Mouse (Mus musculus) adrenal gland, adult 18-20 months (tissue): ENCODE data around the gene Kcnmb1. TPM values are rescaled to one million over a fixed set of nuclear protein-coding genes. Genes with fewer than 3 reads are reported as not detected.

Experiments used
- DNase-seq, 2 experiments: peaks; one replicate each; pipeline ENCODE4 v3.0.0; 2021 to 2022; ENCODE audit warnings: low spot score in 2 of 2
- total RNA-seq, 2 experiments: library from RNA; stranded (reverse); gene quantifications; 1 replicate in 1 of 2; 2 replicates in 1 of 2; pipeline ENCODE4 v1.2.3; 2021

The Kcnmb1 gene
- total RNA-seq, 2 experiments from 2014 or later, result 0.10 to 0.17 TPM

DNA sequence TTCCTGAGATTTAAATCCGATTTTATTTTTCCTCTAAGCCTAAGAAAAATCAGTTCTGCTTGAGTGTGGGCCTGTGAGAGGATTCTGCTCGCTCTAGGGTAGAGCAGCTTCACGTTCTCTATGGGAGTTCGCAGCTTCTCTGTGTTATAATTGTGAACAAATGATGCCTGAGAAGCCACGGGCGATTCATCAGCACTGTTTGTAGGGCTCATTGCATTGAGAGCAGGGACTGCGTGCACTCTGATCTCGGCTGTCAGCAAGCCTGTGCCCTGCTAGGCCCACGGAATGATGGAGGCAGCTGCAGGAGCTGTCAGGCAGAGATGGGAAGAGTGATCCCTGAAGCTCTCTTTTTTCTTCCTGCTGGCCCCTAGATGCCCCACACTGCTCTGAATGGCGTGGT is 35.4 kb downstream of the Kcnmb1 start:
- DNase-seq, result no peak

DNA sequence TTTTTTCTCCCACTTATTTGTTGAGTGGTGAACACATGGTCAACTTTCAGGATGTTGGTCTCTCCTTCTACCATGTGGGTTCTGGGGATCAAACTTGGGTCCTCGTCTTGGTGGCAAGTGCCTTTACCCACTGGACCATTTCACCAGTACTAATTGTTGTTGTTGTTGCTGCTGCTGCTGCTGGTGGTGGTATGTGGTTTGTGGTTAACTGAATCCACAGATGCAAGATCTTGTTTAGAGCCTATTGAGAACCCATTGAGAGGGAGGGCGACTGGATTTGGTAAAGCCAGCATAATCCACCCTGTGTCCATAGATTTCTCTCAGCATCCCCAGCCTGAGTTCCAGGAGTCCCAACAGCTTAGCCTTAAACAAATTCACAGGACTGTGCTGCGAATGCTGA is 37.6 kb downstream of the Kcnmb1 start:
- DNase-seq, result no peak

DNA sequence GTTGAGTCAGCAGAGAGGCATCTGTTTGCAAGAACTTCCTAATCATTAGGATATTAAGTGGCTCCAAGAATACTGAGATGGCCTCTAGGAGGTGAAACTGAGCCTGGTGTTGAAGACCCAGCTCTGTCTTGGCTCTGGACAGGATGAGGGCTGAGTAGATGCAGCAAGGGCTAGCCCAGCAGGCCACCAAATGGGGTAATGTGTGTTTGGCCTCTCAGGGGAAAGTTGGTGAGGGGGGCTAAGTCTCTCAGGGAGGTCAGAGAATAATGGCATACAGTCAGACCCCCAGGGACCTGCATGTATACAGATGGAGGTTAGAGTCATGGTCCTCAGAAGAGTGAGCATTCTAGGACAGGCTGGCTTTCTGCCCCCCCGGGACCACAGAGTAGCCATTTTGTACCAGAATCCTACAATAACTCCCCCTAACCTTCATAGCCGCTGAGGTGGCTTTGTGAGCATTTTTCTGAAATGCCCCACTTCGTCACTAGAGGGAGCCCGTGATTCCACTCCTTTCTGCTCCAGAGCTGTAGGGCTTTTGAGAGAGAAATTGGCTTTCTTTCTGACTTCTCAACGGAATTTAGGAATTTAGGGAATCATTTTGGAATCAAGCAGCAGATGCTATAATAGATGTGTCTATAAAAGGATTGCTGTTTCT is 39.3 kb downstream of the Kcnmb1 start:
- peak; percentile 50 to 58 for DNase-seq

DNA sequence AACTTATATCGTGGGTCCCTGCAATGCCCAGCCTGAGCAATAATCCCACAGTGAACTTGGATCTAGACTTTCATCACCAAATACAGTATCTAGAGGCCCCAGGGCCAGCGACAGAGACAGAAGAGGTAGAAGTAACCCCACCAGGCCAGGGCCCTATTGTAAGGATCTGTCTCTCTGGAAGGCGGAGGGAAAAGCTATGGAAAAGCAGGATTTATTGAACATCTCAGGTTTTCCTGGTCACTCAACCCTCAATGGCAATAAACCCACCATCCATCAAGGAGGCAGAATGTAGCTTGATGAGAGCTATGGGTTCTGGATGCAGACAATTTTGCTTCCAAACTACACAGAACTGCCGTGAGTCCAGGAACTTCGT is 39.8 kb downstream of the Kcnmb1 start:
- DNase-seq, result no peak

DNA sequence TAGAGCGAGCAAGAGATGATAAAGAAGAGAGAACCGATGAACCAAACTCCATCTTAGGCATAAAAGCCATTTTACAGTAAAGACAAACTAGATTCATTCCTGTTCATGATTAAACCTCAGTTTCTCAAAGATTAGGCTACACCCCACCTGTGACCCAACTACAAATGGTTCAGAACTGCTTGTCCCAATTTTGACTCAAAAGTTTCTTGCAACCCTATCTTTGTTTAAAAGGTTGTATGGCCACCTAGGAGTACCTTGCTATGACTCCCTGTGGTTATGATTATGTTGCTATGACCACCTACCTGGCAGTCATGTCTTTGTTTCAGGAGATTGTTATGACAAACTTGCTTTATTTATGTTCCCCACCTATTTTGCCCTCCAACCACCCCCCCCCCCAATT is 44.8 kb downstream of the Kcnmb1 start:
- DNase-seq, result no peak

DNA sequence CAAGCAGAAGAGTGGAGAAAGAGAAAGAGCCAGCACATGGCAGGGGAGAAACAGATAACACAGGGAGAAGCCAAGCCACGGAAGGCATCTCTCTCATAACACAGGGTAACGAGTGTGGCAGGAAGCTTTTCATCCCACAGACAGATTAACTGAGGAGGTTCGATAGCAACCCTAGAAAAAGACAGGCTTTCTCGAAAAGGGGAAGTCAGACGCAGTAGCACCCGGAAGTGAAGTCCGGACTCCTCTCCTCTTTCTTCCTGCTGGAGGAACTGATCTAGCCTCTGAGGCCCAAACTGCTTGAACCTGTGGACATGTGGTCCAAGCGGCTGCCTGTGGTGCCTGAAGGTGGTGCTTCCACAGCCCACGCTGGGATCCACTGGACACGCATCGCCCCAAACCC is 45.4 kb downstream of the Kcnmb1 start:
- DNase-seq, result no peak

DNA sequence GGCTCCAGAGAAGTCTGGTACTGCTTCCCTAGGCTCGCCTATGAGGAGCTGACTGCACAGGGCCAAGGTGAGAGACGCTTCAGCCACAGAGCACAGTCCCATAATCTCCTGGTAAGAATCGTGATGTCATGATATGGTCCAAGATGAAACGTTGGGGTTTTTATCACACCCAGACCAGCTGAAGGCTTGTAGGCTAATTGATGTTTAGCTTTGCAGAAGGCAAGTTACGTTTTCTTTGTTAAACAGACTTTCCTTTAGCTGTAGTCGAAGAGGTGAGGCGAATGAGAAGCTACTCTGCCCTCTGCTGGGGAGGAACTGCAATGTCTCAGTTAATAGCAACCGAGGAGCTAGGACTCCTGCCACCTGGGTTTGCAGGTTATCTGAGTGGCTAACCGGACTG is 45.9 kb downstream of the Kcnmb1 start:
- DNase-seq, result peak; percentile 19 to 43

DNA sequence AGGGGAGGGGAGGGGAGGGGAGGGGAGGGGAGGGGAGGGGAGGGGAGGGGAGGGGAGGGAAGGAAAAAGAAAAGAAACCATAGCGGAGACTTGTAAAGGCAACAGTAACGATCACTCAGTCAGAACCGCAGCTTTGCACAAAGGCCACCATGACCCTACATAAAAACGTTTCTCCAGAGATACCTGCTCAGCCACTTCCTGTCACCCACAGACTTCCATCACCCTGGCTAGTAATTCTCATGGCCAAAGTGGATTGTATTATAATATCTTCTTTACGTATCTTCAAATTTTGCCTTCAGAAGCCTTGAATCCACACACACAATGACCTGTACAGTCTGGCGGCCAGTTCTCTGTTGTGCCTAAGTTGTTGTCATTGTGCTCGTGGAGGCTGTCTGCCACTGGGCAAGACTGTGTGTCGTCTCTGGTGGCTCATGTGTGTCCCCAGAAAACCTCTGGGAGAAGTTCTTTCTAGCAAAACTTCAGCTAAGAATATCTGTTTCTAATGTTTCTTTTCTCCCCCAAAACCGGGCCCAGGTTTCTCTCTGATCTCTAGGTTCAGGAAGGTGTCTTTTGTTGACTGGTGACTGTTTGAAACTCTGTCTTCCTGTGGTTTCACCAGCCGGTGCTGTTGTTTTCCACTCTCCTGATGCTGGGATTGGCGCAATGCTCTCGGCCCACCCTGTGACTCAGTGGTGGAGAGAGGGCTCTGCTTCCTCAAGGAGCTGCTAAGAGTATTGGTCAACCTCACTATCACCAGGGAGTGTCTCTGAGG is 46.7 kb downstream of the Kcnmb1 start:
- DNase-seq, result no peak

DNA sequence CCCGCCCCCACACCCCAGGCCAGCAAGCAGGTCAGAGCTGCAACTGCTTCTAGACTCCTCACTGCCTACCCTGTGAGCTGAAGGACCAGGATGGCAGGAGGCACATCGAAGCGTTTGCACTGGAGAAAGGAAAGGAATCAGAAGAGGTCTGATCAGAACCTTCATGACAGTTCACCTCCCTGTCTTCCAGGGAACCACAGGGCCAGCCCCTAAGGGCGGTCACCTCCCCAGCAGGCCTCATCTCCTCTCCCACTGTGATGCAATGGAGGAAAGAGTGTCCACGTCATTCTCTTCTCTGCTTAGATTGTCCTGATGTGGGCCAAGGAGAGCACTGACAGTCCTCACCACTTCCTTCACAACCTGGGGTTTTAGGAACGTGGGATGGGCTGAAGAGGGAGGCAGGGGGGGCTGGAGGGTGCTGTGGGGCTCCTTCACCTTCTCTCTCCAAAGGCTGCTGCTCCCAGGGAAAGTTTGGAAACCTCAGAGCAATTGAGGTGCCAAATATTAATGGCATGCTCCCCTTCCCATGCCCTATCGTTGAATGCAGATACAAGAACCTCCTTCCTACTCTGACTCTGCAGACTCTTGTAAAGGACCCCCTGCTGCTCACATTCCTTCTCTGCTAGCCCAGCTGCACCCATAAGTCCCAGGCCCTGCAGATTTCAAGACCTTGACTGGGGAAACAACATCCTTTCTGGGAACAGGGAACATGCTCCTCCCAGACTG is 47.5 kb downstream of the Kcnmb1 start:
- DNase-seq, result no peak

DNA sequence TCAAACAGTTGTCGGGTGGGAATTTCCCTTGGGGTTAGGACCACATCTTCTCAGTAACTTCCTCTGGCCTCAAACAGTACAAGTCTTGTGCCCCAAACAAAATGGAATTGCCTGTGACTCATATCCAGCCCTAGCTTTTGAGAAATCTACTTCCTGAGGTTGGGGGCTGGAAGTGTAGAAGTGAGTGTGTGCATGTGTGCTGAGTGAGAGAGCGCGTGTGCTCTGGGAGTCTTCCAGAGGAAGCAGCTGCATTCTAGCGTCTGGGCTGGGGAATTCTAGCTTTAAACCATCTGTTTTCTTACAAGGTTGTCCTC is 48.0 kb downstream of the Kcnmb1 start:
- no peak for DNase-seq

DNA sequence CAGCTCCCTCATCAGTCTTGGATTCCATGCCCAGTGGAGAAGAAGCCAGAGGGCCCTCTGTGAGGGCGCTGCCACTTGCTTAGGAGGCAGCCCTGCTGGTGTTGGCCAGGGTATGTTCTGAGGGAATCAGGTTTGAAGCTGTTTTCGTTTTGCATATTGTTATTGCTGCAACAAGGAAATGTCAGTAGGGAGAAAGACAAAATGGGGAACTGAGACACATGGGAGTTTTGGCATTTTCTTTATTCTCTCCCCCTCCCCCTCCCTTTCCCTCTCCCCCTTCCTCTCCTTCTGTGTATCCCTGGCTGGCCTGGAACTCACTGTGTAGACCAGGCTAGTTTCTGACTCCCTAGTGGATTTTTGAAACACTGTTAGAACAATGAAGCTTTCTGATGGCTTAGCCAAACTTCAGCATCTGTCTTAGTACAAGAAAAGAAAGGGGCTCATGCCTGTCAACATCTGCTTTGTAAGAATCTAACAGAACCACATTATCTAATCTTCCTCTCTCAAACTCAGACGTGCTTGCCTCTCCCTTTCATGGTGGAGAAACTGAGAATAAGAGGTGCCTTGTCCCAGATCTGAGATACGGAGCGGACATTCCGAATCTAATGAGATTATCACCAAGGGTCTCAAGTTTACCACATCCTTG is 49.3 kb downstream of the Kcnmb1 start:
- DNase-seq, result no peak

Other genes starting within 250 kb of the Kcnmb1 start
- 1 to 10 TPM; 1.9 to 4.9 TPM for gene Kcnip1, start 30.1 kb downstream of the Kcnmb1 start, total RNA-seq
- gene Lcp2, start 83.9 kb downstream of the Kcnmb1 start, total RNA-seq, result 1 to 10 TPM; 2.4 to 3.6 TPM
- gene 4930469K13Rik, start 135.5 kb downstream of the Kcnmb1 start, total RNA-seq, result not detected
- not detected for gene Foxi1, start 245.1 kb downstream of the Kcnmb1 start, total RNA-seq